Mouse (Mus musculus): Measurements from ENCODE around the gene Eif5a.
"Not testable (repeated sequence)": the region's sequence is repeated elsewhere in the genome, so short reads cannot be mapped to it uniquely, and the experiment has no call there.

Gene Eif5a

DNA sequence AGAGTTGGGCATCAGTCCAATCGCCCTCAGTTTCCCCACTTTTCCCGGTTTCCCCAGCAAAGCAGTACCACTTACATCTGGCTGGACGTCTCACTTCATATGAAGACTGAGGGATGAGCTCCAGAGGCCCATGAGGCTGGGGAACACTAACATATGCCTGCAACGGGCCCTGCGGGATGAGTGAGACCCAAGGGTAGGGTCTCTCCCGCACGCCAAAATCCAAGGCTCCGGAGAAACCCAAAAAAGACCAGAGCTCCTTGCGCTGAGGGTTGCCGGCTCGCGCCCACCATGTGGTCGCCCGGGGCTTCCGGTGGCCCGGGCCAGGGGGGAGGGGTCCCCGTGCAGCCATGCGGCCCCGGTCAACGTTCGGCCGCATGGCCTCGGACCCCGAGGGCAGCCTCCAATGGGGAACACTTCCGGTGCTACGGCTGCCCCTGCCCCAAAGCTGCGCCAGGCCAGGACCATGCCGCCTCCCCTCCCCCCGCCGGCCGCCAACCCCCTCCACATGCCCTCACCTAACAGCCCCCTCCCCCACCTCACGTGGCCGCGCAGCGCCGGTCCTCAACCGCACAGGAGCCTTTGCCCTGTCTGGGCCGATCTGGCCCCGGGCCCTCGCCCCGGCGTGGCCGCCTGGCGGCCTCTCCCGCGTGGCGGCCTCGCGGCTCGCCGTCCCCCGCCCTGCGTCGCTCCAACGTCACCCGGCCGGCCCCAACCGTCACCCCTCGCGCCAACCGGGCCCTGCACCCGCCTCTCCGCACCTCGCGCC lies 1.3 kb downstream of the Eif5a start:
- DNase-seq: no peak

DNA sequence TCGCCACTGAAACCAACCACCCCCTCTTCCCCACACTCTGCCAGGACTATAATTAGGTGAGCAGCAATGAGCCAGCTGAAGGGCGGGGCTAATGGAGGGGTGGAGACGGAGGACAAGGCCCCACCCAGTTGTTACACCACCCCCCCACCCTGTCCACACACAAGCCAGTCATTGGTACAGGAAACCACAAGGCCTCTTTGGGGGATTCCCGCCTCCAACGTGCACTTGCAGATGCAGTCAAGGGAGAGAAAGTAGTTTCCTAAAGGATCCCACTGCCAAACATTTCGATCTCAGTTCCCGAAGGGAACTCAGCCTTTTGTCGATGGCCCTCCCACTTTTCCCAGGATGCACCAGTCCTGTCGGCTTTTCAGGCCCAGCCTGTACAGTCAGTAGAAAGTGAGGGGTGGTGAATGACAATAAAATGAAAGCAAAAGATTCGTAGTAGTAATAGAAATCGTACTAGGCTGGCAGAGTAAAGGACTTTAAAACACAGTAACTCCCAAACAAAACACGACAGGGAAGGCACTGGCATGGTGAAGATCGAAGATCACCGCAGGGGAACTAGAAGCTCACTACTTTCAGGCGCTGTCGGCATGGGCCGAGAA lies 2.0 kb downstream of the Eif5a start:
- peak; percentile 91 for DNase-seq

DNA sequence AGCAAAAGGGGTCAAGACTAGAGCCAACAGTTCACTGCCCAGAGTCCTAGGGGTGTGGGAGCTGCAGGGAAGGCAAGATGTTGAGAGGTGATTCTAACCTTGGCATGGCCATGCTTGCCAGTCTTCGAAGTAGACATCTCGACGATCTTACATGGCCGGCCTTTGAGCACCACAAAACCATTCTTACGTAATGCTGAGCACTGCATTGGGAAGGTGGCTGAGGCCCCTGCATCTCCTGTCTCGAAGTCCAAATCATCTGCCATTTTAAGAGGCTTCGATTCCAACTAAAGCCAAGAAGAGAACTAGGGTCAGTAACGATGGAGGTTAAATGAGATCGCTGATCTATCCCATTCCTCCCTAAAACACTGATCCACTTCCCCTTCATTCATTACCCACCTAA lies 2.7 kb downstream of the Eif5a start:
- DNase-seq: no peak

DNA sequence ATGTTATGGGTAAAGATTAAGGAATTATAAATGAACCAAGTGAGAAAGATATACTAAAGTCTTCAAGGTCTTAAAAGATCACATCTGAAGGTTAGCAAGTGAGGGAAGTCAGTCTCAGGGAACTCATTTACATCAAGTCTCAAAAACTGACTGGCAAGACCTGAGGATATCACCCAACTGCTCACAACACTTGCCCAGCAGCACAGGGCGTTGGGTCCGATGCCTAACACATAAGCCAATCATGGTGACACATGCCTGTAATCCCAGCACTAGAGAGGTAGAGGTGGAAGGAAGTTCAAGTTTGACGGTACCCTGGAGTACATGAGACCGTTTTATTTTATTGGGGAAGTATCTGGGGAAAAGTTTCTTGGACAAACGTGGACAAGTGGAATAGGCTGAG lies 3.6 kb downstream of the Eif5a start:
- no peak for DNase-seq

DNA sequence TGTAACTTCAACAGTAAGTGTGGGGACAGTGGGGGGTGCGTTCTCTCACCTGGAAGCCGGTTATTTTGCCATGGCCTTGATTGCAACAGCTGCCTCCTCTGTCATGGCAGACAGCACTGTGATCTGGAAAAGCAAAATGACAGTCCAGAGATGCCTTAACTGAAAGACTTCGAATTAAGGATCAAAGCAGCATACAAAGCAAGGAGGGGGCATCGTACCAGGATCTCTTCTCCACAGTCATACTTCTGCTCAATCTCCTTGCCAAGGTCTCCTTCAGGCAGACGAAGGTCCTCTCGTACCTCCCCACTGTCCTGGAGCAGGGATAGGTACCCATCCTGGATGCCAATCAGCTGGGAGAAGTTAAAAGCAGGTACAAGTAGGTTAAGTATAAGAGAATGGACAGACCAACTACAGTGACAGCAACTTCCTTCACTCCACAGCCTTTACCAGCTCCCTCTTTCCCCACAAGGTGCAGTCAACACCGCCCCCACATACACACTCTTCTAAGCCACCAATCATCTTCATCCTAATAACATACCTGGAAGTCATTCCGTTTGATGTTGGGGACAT lies 4.3 kb downstream of the Eif5a start:
- DNase-seq: no peak

DNA sequence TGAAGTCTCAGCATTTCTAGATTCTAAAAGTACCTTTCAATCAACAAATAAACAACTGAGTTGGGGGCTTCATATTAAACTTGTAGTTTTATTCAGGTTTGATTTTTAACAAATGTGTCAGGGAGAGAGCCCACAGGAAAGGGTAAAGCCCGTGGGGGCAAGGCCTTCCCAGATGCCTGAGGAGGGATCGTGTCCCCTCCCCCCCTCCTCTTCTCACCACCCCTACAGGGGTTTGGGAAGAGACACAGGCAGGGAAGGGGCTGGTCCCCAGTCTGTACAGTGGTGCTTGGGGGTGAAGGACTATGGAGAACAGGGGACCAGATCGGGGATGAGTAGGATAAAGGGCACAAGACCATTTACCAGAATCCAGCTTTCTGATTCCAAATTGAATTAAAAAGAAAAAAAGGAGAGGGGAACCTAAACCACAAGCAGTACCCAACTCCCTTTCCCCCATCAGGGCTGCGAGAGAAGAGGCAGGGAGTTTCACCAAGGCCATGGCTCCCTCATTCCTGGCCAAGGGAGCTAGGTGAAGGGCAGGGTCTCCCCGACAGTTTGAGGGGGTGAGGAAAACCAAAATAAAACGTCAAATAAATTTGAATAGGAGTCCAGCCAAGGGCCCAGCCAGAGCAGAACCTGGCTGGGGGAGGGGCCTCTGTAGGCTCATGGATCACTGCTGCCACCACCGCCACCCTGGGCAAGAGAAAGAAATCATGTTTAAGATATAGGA lies 4.9 kb downstream of the Eif5a start:
- not testable (repeated sequence) for DNase-seq

DNA sequence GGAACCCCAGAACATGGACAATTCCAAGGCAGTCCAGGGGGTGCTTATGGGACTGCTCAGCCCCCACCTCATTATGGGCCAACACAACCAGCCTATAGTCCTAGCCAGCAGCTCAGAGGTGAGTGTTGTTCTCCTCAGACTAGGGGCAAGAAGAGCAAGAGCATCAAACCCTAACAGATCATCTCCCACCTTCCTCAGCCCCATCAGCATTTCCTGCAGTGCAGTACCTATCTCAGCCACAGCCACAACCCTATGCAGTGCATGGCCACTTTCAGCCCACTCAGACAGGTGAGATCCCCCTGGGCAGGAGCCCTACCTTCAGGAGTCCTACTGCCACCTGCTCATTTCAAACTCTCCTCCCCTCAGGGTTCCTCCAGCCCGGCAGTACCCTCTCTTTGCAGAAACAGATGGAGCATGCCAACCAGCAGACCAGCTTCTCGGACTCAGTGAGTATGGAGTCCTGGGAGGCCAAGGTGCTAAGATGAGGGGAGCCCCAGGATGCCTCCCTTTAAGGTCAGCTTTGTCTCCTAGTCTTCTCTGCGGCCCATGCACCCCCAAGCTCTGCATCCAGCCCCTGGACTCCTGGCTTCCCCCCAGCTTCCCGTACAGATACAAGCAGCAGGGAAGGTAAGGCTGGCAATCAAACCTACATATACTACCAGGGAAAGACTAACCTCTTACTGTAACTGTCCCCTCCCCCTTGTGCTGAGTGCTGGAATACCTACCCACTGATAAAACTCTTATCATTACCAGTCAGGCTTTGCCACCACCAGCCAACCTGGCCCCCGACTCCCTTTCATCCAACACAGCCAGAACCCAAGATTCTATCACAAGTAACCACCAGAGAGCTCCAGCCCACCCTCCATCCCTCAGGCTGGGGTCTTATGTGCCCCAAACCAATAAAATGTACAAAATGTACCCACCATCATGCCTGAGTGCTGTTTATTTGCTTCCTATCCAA lies 5.8 kb downstream of the Eif5a start:
- no peak for DNase-seq

DNA sequence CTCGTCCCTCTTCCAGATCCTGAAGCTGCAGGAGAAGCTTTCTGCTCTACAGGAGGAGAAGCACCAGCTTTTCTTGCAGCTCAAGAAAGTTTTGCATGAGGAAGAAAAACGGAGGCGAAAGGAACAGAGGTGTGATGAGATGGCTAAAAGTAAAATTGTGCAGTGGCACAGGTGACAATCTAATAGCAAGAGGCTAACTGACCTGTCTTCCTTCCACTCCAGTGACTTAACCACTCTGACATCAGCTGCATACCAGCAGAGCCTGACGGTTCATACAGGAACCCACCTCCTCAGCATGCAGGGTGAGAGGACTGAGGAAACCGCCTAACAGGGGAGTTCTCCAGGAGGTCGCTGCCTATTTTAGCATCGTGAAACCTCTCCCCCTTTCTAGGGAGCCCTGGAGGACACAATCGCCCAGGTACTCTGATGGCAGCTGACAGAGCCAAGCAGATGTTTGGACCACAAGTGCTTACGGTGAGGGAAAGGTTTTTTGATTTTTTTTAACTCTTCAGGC lies 6.8 kb downstream of the Eif5a start:
- no peak for DNase-seq

DNA sequence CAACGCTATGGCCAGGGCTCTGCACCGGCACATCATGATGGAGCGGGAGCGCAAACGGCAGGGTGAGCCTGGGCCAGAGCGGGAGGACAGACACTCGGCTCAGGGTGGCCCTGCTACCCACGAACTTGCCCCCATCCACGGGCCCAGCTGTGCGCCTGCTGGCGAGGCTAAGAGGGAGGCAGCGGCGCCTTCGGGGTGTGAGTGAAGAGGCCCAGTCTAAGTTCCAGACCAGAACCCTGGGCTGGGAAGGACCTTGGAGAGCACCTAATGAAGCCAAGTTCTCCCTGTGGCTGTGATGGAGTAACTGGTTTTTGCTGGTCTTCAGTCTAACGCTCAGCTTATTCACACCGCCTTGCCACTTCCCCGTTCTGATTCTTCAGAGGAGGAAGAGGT lies 7.4 kb downstream of the Eif5a start:
- no peak for DNase-seq

DNA sequence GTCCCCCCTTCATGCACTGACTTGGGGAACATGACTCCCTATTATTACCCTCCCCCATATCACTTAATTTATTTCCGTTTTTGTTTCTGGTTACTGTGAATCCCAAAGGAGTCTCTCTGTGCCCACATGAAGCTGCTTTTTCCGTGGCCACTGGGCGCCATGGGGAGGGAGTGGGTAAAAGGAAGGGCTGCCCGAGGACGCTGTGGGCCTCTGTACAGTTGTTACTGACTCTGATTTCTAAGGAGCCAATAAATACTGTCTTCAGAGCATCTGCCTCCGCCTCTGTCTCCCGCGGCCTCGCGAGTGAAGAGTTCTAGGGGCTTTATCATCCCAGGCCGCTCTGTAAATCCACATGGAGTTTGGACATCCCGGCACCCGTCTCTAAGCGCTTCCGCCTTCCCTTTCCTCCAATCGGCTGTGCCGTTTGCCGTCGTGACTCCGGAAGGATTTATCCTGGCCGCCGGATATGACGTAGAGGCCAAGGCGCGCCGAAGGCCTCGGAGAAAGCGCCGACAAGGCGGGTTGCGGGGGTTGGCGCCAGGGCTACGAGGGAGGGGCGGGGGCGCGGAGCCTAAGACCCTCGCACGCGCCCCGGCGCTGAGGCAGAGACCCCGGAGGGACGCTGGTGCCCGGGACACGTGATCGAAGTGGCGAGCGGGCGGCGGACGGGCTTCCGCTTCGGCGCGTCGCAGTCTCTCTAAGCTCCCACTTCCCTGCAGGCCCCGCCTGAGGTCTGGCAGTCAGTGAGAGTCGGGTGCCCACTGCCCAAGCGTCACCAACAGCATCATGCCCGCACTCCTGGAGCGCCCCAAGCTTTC lies 8.0 kb downstream of the Eif5a start, which contains the start of gene Gps2:
Gene Gps2 (plus strand): TSS at position 335 of the 818 bp plus-strand sequence.
- peak; percentile 95 for DNase-seq

DNA sequence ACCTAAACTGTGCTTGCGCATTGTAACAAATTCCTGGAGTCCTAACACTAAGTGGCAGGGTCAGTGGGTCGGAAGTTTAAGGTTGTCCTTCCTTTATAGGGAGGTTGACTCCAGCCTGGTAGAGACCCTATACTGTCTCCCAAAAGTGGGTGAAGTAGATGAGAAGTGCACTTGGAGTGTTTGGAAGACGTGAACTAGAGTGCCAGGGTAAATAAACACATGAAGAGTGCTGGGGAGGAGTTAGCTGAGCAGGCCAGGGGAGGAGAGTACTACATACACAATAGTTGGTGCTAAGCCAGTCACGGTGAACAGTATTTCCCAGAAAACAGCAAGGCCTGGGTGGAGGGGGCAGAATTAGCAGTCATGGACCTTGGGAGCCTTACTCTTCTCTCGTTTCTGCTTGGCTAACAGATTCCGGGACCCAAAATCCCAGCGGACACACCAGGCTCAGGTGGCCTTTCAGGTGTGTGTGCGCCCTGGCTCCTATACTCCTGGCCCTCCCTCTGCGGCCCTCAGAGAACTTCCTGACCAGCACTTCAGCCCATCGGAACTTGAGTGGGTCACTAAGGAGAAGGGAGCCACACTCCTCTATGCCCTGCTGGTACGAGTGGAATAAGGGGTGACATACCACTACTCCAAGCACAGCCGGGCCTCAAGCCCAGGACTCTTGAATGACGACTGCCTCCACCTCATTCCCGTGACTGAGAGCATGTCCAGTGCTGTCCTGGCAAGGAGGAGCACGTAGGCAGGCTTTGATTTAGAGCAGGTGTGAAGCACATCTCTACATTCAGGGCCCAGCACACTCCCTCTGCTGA lies 8.8 kb downstream of the Eif5a start:
- DNase-seq: peak; percentile 76

DNA sequence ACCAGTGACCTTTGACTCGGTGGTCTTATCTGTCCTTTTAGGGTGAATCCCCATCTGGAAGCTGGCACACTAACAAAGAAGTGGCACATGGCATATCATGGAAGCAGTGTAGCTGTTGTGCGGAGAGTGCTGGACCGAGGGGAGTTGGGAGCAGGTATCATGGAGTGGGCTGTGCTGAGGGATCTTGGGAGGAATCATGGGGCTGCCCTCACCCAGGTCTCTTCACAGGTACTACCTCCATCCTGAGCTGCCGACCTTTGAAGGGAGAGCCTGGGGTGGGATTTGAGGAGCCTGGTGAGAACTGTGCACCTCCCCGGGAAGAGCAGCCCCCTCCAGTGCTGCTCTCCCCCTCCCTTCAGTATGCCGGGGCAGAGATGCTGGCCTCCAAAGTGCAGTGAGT lies 10.1 kb downstream of the Eif5a start:
- DNase-seq: no peak

DNA sequence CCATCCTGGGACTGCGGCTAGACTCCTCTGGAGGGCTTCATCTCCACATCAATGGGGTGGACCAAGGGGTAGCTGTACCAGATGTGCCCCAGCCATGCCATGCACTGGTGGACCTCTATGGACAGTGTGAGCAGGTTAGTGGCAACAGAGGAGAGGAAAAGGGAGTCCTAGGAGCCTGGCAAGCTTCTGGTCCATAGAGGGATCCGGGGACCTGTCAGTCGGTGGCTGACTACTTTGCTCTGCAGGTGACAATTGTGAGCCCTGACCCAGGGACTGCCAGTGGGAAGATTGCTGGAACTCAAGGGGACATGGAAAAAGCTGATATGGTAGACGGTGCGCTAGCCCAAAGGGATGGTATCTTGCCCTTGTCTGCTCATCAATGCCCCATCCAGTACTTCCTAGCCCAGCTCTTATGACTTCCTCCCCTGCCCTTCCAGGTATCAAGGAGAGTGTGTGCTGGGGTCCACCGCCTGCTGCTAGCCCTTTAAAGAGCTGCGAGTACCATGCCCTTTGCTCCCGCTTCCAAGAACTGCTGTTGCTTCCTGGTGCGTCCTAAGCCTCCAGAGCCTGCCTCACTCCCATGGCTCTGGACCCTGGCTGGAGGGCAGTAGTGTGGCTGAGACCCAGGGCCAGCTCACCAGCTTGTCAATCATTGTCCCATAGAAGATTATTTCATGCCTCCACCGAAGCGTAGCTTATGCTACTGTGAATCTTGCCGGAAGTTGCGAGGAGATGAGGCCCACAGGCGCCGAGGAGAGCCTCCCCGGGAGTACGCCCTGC lies 10.8 kb downstream of the Eif5a start:
- DNase-seq: no peak

DNA sequence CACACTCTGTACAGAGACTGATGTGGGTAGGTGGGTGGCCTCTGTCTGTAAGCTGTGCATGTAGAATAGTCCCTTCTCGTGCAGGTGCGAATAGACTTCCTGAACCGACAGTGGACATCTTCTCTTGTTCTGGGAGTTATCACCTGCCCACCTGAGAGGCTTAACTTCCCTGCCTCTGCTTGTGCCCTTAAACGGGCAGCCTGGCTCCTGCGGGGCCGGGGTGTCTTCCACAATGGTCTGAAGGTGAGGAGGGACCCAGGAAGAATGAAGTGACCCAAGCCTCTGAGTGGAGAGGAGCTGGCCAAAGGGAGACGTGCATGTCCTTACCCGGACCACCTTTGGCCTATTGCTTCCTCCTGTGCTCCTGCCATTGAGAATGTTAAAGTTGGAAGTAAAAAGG lies 11.6 kb downstream of the Eif5a start:
- no peak for DNase-seq

DNA sequence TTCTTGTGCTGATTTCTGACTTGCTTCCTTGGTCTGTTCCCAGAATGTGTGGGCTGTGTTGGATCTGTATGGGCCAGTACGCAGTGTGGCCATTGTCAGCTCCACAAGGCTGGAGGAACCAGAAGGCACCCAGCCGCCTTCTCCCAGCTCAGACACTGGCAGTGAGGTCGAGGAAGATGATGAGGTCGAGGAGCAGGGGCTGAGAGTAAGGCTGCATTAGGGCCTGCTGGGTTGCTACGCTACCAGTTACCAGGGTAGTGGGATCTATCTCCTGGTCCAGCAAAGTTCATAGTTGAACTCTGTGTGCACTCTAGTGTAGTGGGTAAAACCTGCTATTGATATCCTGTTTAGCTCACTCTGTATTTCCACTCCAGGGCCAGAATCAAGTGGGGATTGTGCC lies 12.6 kb downstream of the Eif5a start:
- no peak for DNase-seq

DNA sequence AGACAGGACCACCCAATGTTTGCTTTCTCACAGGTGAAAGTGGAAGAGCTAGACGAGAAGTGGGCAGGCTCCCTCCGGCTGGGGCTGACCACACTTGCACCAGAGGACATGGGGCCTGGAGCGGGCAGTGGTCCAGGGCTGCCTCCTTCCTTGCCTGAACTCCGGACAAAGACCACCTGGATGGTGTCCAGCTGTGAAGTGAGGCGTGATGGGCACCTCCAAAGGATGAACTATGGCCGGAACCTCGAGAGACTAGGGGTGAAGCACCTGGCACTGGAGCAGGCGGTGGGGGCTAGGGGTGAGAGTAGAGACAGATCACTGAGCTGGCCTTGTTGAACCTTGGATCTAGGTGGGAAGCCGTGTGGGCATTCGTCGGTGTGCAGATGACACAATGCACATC lies 13.1 kb downstream of the Eif5a start:
- no peak for DNase-seq

DNA sequence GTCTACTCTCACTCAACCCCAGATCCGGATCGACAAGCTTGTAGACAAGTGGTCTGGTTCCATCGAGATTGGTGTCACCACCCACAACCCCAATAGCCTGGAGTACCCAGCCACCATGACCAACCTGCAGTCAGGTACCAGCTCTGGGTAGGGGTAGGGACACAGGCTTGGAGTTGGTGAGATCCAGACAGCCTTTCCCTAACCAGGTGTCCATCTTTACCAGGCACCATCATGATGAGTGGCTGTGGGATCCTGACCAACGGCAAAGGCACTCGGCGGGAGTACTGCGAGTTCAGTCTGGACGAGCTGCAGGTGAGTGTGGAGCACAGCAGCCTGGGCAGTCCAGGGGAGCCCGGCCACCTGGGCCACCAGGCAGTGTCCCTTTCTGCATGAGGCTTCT lies 17.4 kb downstream of the Eif5a start:
- DNase-seq: no peak

DNA sequence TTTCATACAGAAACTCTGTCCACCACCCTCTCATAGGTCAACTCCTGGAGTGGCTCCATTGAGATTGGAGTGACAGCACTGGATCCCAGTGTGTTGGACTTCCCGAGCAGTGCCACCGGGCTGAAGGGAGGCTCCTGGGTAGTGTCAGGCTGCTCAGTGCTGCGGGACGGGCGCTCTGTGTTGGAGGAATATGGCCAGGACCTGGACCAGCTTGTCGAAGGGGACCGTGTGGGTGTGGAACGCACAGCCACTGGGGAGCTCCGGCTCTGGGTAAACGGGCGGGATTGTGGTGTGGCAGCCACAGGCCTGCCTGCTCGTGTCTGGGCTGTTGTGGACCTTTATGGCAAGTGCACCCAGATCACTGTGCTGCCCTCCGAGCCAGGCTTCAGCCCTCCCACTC lies 18.8 kb downstream of the Eif5a start:
- no peak for DNase-seq

DNA sequence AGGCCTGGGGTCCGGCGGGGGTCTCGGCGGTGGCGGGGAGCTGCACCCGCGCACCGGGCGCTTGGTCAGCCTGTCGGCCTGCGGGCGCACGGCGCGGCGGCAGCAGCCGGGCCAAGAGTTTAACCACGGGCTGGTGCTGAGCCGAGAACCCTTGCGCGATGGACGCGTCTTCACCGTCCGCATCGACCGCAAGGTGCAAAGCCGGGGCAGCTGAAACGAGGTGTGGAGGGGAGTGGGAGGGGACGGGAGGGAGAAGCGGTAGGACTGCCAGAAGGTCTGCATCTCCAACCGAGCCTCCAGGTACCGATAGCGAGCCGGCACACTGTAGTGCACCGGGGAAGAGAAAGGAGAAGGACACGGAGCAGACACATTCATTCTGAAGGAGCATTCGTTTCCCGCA lies 19.8 kb downstream of the Eif5a start:
- no peak for DNase-seq

DNA sequence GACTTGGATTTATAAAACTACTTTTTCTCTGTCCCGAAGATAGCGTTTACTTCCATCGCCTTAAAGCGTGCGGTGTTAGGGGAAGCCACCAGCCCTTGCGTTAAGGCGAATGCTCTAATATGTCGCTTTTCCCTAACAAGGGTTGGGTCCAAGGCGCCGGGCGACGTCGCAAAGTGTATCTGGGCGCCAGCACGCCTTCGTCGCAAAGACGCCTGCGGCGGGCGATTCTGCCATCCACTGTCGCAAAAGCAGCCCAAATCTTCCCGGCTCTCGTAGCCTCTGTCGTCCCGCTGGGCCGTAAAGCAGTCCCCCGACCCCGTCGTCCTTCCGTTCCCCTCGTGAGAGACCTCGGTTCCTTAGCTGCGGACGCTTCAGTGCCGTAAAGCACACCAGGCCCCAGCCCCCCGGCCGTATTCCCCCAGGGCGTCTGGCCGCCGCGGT lies 20.3 kb downstream of the Eif5a start:
- DNase-seq: peak; percentile 96
